Mouse (Mus musculus) MEL (cell line): ENCODE measurements around the gene Gabrg3. TPM values are rescaled to one million over a fixed set of nuclear protein-coding genes. Genes with fewer than 3 reads are reported as not detected.

Experiments
- DNase-seq: peaks from one replicate; pipeline ENCODE4 v3.0.0; 2011; ENCODE audit warnings: low read depth, low spot score
- H3K27ac ChIP-seq: 2 replicates; pipeline ENCODE4 v1.5.1; 2012; ENCODE audit warnings: low read depth, mild to moderate bottlenecking, control low read depth, low read length, moderate library complexity; ENCODE audit not compliant: control insufficient read depth
- H3K27me3 ChIP-seq, 2 experiments: fragments of 150-350 bp in 1 of 2; sonication (generic) in 1 of 2; 2 replicates each; pipeline ENCODE4 v1.6.1; 2012; ENCODE audit warnings: low read length in 2 of 2, mild to moderate bottlenecking in 2 of 2, improper control_type of control experiment in 1 of 2, moderate library complexity in 1 of 2; ENCODE audit not compliant: insufficient read depth in 2 of 2, control insufficient read depth in 1 of 2
- H3K36me3 ChIP-seq, 2 experiments: 2 replicates each; pipeline ENCODE4 v1.6.1; 2012 to 2014; ENCODE audit warnings: low read length in 2 of 2, improper control_type of control experiment in 1 of 2, inconsistent platforms in 1 of 2, mild to moderate bottlenecking in 1 of 2; ENCODE audit not compliant: insufficient read depth in 2 of 2, control insufficient read depth in 1 of 2
- H3K4me1 ChIP-seq, 2 experiments: fragments of 150-350 bp in 1 of 2; sonication (generic) in 1 of 2; 2 replicates each; pipeline ENCODE4 v1.6.1; 2012; ENCODE audit warnings: low read length in 2 of 2, improper control_type of control experiment in 1 of 2, mild to moderate bottlenecking in 1 of 2; ENCODE audit not compliant: insufficient read depth in 2 of 2, control insufficient read depth in 1 of 2
- H3K4me3 ChIP-seq, 2 experiments: fragments of 150-350 bp in 1 of 2; sonication (generic) in 1 of 2; 2 replicates each; pipeline ENCODE4 v1.5.1; 2012; ENCODE audit warnings: low read depth in 2 of 2, low read length in 2 of 2, mild to moderate bottlenecking in 2 of 2, moderate library complexity in 2 of 2, control low read depth in 1 of 2, improper control_type of control experiment in 1 of 2; ENCODE audit not compliant: control insufficient read depth in 1 of 2, insufficient read depth in 1 of 2
- H3K79me2 ChIP-seq: 2 replicates; pipeline ENCODE4 v1.6.1; 2012; ENCODE audit warnings: mild to moderate bottlenecking, low read length, moderate library complexity; ENCODE audit not compliant: control insufficient read depth, poor library complexity, insufficient read depth
- H3K9ac ChIP-seq: 2 replicates; pipeline ENCODE4 v1.6.1; 2012; ENCODE audit warnings: low read depth, mild to moderate bottlenecking, control low read depth, low read length, moderate library complexity; ENCODE audit not compliant: control insufficient read depth, poor library complexity, severe bottlenecking
- H3K9me3 ChIP-seq: fragments of 150-350 bp; sonication (generic); replicated peaks from 2 replicates; pipeline ENCODE4 v1.6.1; 2012; ENCODE audit warnings: mild to moderate bottlenecking, low read length, improper control_type of control experiment, moderate library complexity; ENCODE audit not compliant: insufficient read depth
- BHLHE40 ChIP-seq: IDR thresholded peaks from 2 replicates; pipeline ENCODE4 v1.6.1; 2012; ENCODE audit warnings: low read depth, mild to moderate bottlenecking, inconsistent platforms, low read length, improper control_type of control experiment, borderline replicate concordance
- CHD2 ChIP-seq: IDR thresholded peaks from 2 replicates; pipeline ENCODE4 v1.6.1; 2011; ENCODE audit warnings: low read length, improper control_type of control experiment
- HCFC1 ChIP-seq: IDR thresholded peaks from 2 replicates; pipeline ENCODE4 v1.6.1; 2012; ENCODE audit warnings: low read depth, mild to moderate bottlenecking, inconsistent platforms, low read length, improper control_type of control experiment, moderate library complexity
- MAX ChIP-seq: IDR thresholded peaks from 2 replicates; pipeline ENCODE4 v1.6.1; 2011; ENCODE audit warnings: low read length, improper control_type of control experiment
- MYB ChIP-seq: IDR thresholded peaks from 2 replicates; pipeline ENCODE4 v1.6.1; 2011; ENCODE audit warnings: mild to moderate bottlenecking, low read depth, low read length, improper control_type of control experiment
- NELFE ChIP-seq: IDR thresholded peaks from 2 replicates; pipeline ENCODE4 v1.6.1; 2011; ENCODE audit warnings: low read depth, low read length, improper control_type of control experiment
- NRF1 ChIP-seq: IDR thresholded peaks from 2 replicates; pipeline ENCODE4 v1.6.1; 2014; ENCODE audit warnings: low read depth, mild to moderate bottlenecking, inconsistent platforms, low read length, improper control_type of control experiment, moderate library complexity; ENCODE audit not compliant: poor library complexity, insufficient read depth, severe bottlenecking
- RAD21 ChIP-seq: IDR thresholded peaks from 2 replicates; pipeline ENCODE4 v1.6.1; 2011; ENCODE audit warnings: mild to moderate bottlenecking, low read depth, low read length, improper control_type of control experiment
- SIN3A ChIP-seq: IDR thresholded peaks from 2 replicates; pipeline ENCODE4 v1.6.1; 2012; ENCODE audit warnings: low read length, improper control_type of control experiment, inconsistent platforms
- SMC3 ChIP-seq: IDR thresholded peaks from 2 replicates; pipeline ENCODE4 v1.6.1; 2011; ENCODE audit warnings: low read depth, low read length, improper control_type of control experiment
- USF2 ChIP-seq, 2 experiments: IDR thresholded peaks; 2 replicates each; pipeline ENCODE4 v1.6.1; 2011 to 2012; ENCODE audit warnings: improper control_type of control experiment in 2 of 2, low read length in 2 of 2, borderline replicate concordance in 1 of 2, inconsistent platforms in 1 of 2, low read depth in 1 of 2, mild to moderate bottlenecking in 1 of 2; ENCODE audit not compliant: insufficient read depth in 1 of 2
- ZKSCAN1 ChIP-seq: IDR thresholded peaks from 2 replicates; pipeline ENCODE4 v1.6.1; 2012; ENCODE audit warnings: low read depth, mild to moderate bottlenecking, inconsistent platforms, low read length, improper control_type of control experiment, moderate library complexity
- polyA plus RNA-seq, 2 experiments: library from polyadenylated mRNA; stranded (reverse) in 1 of 2; unstranded in 1 of 2; fragments of >175 nt in 1 of 2; fragments of >200 nt in 1 of 2; gene quantifications; 2 replicates each; pipeline versions ENCODE4 v1.2.1 to v1.2.4; 2012; ENCODE audit warnings: low replicate concordance in 2 of 2, low read depth in 1 of 2; ENCODE audit not compliant: insufficient read length in 2 of 2, insufficient read depth in 1 of 2, missing spikeins in 1 of 2
- total RNA-seq: library from RNA; depleted of rRNA; stranded (reverse); fragments of 300-350 nt; gene quantifications from 2 replicates; pipeline ENCODE4 v1.2.3, GENCODE M21; 2012; rRNA removed

The Gabrg3 gene
- total RNA-seq, result not detected in 2 replicates
- polyA plus RNA-seq, result not detected

- TF ChIP-seq NELFE, result no peak
- no peak for TF ChIP-seq RAD21
- TF ChIP-seq USF2 (IDR thresholded peaks at IDR 0.05; ENCODE audit: borderline replicate concordance in 1 of 2, insufficient read depth in 1 of 2, low read depth in 1 of 2, low read length in 2 of 2), result no peak
- TF ChIP-seq MAX, result no peak
- TF ChIP-seq SMC3, result no peak
- TF ChIP-seq, all 39 proteins: peak for 0
- H3K9me3 ChIP-seq, result no peaks in the 10 kb centered on the region
- no peaks in the 10 kb centered on the region for H3K36me3 ChIP-seq
- no peak within 1 kb of the TSS for H3K9ac ChIP-seq
- no peaks in the 10 kb centered on the region for H3K27me3 ChIP-seq
- no peak within 1 kb of the TSS for H3K4me3 ChIP-seq
- no peak for DNase-seq
- no peaks in the 10 kb centered on the region for H3K79me2 ChIP-seq
- H3K4me1 ChIP-seq, result no peaks in the 10 kb centered on the region
- no peak within 1 kb of the TSS for H3K27ac ChIP-seq
These were observed at the start of gene Gabrg3 for GRCm38 (mm10) chr7:57386517-57387340. Gene Gabrg3, minus strand, starts transcription at chr7:57387188.

GRCm38 (mm10) chr7:57422675-57423074 is 35.7 kb upstream of the Gabrg3 start:
- H3K9ac ChIP-seq, result no peak overlapping the region
- no peak overlapping the region for H3K4me3 ChIP-seq
- H3K4me1 ChIP-seq, result no peaks in the 10 kb centered on the region
- DNase-seq, result no peak
- no peaks in the 10 kb centered on the region for H3K9me3 ChIP-seq
- no peak overlapping the region for H3K27ac ChIP-seq
- H3K79me2 ChIP-seq, result no peaks in the 10 kb centered on the region
- no peaks in the 10 kb centered on the region for H3K36me3 ChIP-seq
- H3K27me3 ChIP-seq, result no peaks in the 10 kb centered on the region
- no peak for TF ChIP-seq MYB

- no peak overlapping the region for H3K9ac ChIP-seq
- DNase-seq, result no peak
- TF ChIP-seq SIN3A (no peak), USF2 (IDR thresholded peaks at IDR 0.05; ENCODE audit: borderline replicate concordance in 1 of 2, insufficient read depth in 1 of 2, low read depth in 1 of 2, low read length in 2 of 2) (no peak), NELFE (no peak), CHD2 (no peak), HCFC1 (no peak), BHLHE40 (no peak), MAX (no peak), NRF1 (no peak), ZKSCAN1 (no peak)
- TF ChIP-seq, all 39 proteins: peak for 0
- H3K9me3 ChIP-seq, result no peaks in the 10 kb centered on the region
- H3K4me1 ChIP-seq, result no peaks in the 10 kb centered on the region
- H3K27me3 ChIP-seq, result no peaks in the 10 kb centered on the region
- no peak overlapping the region for H3K27ac ChIP-seq
- no peaks in the 10 kb centered on the region for H3K79me2 ChIP-seq
- no peak overlapping the region for H3K4me3 ChIP-seq
- no peaks in the 10 kb centered on the region for H3K36me3 ChIP-seq
These were observed 34.1 kb upstream of the Gabrg3 start for GRCm38 (mm10) chr7:57421044-57421443.
